Mouse (Mus musculus): ENCODE measurements around the gene Prr19. TPM values are rescaled to one million over a fixed set of nuclear protein-coding genes. Genes with fewer than 3 reads are reported as not detected.

Prr19 gene
- polyA plus RNA-seq, 1 experiment = not detected

DNA sequence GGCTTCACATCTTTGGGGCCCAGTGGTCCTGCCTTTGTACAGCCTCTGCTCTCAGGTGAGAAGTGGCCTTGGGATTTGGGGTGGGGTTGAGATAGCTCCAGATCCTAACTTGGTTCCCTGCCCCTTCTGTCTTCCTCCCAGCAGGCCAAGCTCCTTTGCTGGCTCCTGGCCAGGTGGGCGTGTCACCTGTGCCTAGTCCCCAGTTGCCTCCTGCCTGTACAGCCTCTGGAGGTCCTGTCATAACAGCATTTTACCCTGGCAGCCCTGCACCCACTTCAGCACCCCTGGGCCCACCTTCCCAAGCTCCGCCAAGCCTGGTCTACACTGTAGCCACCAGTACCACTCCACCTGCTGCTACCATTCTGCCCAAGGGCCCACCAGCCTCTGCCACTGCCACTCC, 10.3 kb upstream of the Prr19 start:
- Histone ChIP-seq H3K4me1 (ENCODE audit: control insufficient read depth, insufficient read depth, low read length) (no peaks in the 10 kb centered on the region), H3K27ac (ENCODE audit: insufficient read depth, low read length) (no peak overlapping the region), H3K4me3 (ENCODE audit: insufficient read depth, low read length) (no peak overlapping the region)
- TF ChIP-seq POLR2A (IDR thresholded peaks at IDR 0.05; ENCODE audit: low read depth, low read length) (no peak), CTCF (IDR thresholded peaks at IDR 0.05; ENCODE audit: borderline replicate concordance, insufficient read depth, low read length) (no peak)

DNA sequence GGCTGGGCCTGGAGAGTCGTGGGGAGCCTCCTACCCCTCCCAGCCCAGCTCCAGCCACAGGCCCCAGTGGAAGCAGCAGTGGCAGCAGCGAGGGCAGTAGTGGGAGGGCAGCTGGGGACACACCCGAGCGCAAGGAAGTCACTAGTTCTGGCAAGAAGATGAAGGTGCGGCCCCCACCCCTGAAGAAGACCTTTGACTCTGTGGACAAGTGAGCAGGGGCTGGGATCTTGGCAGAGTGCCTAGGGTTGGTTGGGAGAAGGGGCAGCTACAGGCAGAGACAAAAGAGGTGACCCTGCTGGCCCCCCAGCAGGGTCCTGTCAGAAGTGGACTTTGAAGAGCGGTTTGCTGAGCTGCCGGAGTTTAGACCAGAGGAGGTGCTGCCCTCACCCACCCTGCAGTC, 9.1 kb upstream of the Prr19 start:
- TF ChIP-seq CTCF (IDR thresholded peaks at IDR 0.05; ENCODE audit: borderline replicate concordance, insufficient read depth, low read length) = no peak
- no peak for TF ChIP-seq POLR2A (IDR thresholded peaks at IDR 0.05; ENCODE audit: low read depth, low read length)
- H3K27ac ChIP-seq (ENCODE audit: insufficient read depth, low read length) = no peak overlapping the region
- H3K4me3 ChIP-seq (ENCODE audit: insufficient read depth, low read length) = no peak overlapping the region
- H3K4me1 ChIP-seq (ENCODE audit: control insufficient read depth, insufficient read depth, low read length) = no peaks in the 10 kb centered on the region

DNA sequence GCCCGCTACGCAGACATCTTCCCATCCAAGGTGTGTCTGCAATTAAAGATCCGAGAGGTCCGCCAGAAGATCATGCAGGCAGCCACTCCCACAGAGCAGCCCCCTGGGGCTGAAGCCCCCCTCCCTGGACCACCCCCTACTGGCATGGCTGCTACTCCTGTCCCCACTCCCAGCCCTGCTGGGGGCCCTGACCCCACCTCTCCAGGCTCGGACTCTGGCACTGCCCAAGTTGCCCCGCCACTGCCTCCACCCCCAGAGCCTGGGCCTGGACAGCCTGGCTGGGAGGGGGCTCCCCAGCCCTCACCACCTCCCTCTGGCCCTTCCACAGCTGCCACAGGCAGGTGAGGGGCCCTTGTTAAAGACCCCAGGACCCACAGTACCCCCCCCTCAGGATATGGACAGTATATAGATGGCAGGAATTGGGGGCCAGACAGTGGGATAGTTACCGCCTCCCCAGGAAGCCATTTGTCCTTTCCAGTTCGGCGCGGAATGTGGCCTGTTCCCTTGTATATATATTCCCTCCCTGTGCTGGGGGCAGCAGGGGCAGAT, 7.9 kb upstream of the Prr19 start:
- TF ChIP-seq CTCF (IDR thresholded peaks at IDR 0.05; ENCODE audit: borderline replicate concordance, insufficient read depth, low read length) (no peak), POLR2A (IDR thresholded peaks at IDR 0.05; ENCODE audit: low read depth, low read length) (no peak)
- no peaks in the 10 kb centered on the region for H3K4me1 ChIP-seq (ENCODE audit: control insufficient read depth, insufficient read depth, low read length)
- H3K4me3 ChIP-seq (ENCODE audit: insufficient read depth, low read length) = no peak overlapping the region
- H3K27ac ChIP-seq (ENCODE audit: insufficient read depth, low read length) = no peak overlapping the region

DNA sequence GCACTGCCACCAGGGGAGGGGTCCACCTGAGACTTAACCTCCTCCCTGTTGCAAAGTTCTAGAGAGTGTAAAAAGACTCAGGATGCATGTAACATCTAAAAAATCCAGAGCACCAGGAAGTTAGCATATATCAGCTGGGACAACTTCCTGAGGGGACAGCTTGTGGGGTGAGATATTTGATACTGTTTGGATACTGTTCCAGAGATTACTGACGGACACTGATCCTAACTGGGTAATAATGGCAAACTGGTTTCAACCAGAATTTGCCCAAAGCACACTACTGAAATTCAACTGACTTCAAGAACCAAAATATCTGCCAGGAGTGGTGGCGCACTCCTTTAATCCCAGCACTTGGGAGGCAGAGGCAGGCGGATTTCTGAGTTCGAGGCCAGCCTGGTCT, 6.7 kb upstream of the Prr19 start:
- H3K4me1 ChIP-seq (ENCODE audit: control insufficient read depth, insufficient read depth, low read length) = no peaks in the 10 kb centered on the region
- no peak overlapping the region for H3K4me3 ChIP-seq (ENCODE audit: insufficient read depth, low read length)
- no peak for TF ChIP-seq POLR2A (IDR thresholded peaks at IDR 0.05; ENCODE audit: low read depth, low read length)
- TF ChIP-seq CTCF (IDR thresholded peaks at IDR 0.05; ENCODE audit: borderline replicate concordance, insufficient read depth, low read length) = no peak
- H3K27ac ChIP-seq (ENCODE audit: insufficient read depth, low read length) = no peak overlapping the region

DNA sequence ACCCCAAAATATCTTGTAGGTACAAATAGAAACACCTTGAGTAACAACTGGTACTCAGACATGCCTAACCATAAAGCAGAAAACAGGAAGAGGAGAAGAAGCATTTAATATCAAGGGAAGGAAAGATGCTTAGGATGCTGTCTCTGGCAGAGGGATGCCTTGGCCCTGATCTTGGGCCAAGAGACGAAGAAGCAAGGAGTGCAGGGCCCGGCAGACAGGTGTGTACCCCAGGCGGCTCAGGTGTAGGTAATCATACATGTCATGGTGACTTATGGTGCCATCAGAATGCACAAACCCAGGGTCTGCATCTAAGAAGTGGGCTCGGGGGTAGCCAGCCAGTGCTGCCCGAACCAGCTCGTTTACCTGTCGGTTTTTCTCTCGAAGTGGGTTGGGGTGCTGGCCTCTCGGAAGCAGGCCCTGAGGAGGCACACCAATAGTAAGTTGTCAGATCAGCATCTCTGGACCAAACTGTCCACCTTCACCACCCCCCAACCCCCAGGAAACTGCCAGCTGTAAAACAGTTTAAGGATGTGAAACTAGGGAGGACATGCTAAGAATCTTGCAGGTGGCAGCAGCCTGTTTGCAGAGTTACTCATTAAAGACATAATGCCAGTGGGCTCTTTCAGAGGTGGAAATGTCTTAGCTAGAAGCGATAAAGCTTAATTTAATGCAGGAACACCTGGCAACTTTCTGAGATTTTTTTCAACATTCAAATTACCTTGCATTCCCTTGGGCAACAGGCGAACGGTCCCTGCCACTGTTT, 6.1 kb upstream of the Prr19 start:
- TF ChIP-seq CTCF (IDR thresholded peaks at IDR 0.05; ENCODE audit: borderline replicate concordance, insufficient read depth, low read length) (no peak), POLR2A (IDR thresholded peaks at IDR 0.05; ENCODE audit: low read depth, low read length) (no peak)
- Histone ChIP-seq H3K27ac (ENCODE audit: insufficient read depth, low read length) (no peak overlapping the region), H3K4me1 (ENCODE audit: control insufficient read depth, insufficient read depth, low read length) (no peaks in the 10 kb centered on the region), H3K4me3 (ENCODE audit: insufficient read depth, low read length) (no peak overlapping the region)

DNA sequence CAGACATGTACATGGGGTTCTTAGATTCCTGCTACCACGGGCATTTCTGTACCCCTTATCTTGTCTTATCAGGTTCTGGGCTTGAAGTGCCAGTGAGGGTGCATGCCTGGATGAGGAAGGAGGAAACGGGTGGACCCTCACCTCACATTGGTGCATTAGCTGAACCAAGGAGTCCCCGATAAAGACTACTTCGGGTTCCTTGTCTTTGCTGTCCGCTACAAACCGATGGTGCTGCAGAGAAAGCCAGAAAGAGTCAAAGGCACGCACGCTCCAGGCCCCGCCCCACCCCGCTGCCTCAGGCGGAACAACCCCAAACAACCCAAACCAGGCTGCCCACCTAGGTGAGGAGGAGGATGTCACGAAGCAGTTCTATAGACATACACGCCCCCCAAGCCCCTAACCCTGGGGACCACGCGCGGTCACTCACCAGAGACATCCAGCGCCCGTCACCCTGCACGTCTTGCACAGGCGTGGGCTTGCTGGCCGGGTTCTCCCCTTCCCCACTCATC, 4.2 kb upstream of the Prr19 start:
- H3K4me3 ChIP-seq (ENCODE audit: insufficient read depth, low read length) = peak overlapping the region; percentile 67
- H3K4me1 ChIP-seq (ENCODE audit: control insufficient read depth, insufficient read depth, low read length) = no peaks in the 10 kb centered on the region
- TF ChIP-seq CTCF (IDR thresholded peaks at IDR 0.05; ENCODE audit: borderline replicate concordance, insufficient read depth, low read length) (no peak), POLR2A (IDR thresholded peaks at IDR 0.05; ENCODE audit: low read depth, low read length) (no peak)
- H3K27ac ChIP-seq (ENCODE audit: insufficient read depth, low read length) = no peak overlapping the region

DNA sequence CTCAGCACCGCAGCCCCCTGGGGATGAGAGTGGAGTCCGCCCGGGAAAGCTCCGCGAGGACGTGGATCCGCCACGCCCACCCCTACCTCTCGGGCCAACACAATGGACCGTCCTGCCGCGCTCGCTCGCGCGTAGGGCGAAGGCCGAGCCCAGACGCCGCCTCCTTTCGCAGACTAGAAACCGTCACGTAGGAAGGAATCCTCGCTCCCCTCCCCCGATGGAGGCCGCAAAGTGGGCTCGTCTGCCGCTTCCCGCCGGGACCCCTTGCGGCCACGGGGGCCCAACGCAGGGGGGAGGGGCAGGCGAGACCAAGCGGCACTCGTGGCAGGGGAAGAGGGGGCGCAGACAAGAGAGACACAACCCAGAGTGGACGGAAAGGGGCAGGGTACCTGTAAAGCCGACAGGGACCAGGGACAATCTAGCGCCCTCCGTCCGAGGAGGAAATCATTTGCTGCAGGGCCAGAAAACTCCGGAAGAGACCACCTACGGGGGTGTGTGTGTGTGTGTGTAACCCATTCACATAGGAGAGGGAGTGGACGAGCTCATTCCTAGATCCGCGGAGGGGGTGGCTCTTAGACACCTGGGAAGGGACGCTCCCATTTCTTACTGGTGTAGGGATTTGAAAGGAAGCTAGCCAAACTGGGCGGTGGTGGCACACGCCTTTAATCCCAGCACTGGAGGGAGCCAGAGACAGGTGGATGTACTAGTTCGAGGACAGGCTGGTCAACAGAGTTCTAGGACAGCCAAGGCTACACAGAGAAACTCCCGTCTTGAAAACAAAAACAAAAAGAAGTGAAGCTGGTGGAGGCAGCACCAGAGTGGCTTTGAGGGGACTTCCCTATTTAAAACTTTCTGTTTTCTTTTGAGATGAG, 3.5 kb upstream of the Prr19 start, which contains the start of gene Pafah1b3:
Gene Pafah1b3 (minus strand): TSS at position 533 of the 872 bp plus-strand sequence.
- Histone ChIP-seq H3K4me1 (ENCODE audit: control insufficient read depth, insufficient read depth, low read length) (no peaks in the 10 kb centered on the region), H3K4me3 (ENCODE audit: insufficient read depth, low read length) (peak within 1 kb of the TSS; percentile 67), H3K27ac (ENCODE audit: insufficient read depth, low read length) (peak within 1 kb of the TSS; percentile 44)
- TF ChIP-seq POLR2A (IDR thresholded peaks at IDR 0.05; ENCODE audit: low read depth, low read length) (peak; percentile 47), CTCF (IDR thresholded peaks at IDR 0.05; ENCODE audit: borderline replicate concordance, insufficient read depth, low read length) (peak; percentile 10; the same call in 1 of the 2 replicates)

DNA sequence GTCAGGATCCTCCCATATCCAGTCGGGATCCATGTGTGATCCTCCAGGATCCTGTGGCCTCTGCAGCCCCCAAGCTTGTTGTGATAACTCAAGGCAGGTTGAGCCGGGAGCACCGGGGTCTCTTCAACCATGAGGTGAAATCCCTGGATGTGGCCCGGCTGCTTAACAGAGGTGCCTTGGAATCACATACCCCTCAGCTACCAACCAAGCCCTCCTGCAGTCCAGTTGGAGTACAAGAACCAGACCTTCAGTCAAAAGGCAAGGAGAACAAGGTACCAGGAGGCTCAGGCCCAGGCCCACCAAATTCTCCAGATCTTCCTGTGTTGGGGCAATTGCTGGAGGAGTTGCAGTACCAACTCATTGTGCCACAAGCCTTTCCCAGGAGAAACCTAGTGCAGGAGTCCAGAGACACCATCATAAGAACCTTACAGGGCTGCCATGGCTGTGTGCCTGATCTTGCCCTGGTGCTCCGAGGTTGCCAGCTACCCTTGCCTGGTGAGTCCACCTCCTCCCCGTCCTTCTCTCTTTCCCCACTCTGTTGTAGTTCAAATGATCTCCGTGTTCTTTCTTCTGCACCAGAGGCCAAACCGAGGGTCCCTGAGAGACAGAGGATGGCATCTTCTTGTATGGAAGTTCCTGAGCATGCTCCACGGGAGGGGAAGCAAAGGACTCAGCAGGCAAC, 1.9 kb downstream of the Prr19 start:
- H3K4me1 ChIP-seq (ENCODE audit: control insufficient read depth, insufficient read depth, low read length) = no peaks in the 10 kb centered on the region; the same call in 1 of the 2 replicates
- H3K27ac ChIP-seq (ENCODE audit: insufficient read depth, low read length) = no peak overlapping the region
- TF ChIP-seq CTCF (IDR thresholded peaks at IDR 0.05; ENCODE audit: borderline replicate concordance, insufficient read depth, low read length) = no peak
- TF ChIP-seq POLR2A (IDR thresholded peaks at IDR 0.05; ENCODE audit: low read depth, low read length) = no peak
- H3K4me3 ChIP-seq (ENCODE audit: insufficient read depth, low read length) = no peak overlapping the region

DNA sequence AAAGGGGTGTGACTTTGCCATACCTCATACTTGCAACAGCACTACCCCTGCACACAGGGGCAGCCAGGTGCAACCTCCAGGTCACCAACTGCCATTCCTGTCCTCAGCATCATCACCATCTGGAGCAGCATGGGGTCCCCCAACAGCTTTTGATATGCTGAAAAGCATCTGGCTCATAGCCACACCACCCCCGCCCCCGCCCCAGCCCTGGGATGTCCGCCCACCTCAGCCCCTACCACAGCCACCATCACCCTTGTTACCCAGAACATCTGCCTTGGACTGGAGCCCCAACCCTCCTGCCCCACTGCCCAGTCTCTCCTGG, 2.4 kb downstream of the Prr19 start:
- Histone ChIP-seq H3K4me3 (ENCODE audit: insufficient read depth, low read length) (no peak overlapping the region), H3K27ac (ENCODE audit: insufficient read depth, low read length) (no peak overlapping the region), H3K4me1 (ENCODE audit: control insufficient read depth, insufficient read depth, low read length) (no peaks in the 10 kb centered on the region; the same call in 1 of the 2 replicates)
- TF ChIP-seq POLR2A (IDR thresholded peaks at IDR 0.05; ENCODE audit: low read depth, low read length) (no peak), CTCF (IDR thresholded peaks at IDR 0.05; ENCODE audit: borderline replicate concordance, insufficient read depth, low read length) (no peak)
